Mouse (Mus musculus) A20 (cell line): ENCODE measurements around the gene Olfr352.

ENCODE experiments used
- DNase-seq: peaks from one replicate; pipeline ENCODE4 v3.0.0-alpha.2; 2011; ENCODE audit warnings: low read depth, low spot score

Gene Olfr352

GRCm38 (mm10) chr2:36868160-36868559 lies at the start of gene Olfr352:
Olfr352 (plus strand) TSS chr2:36868460.
- no peak for DNase-seq

- DNase-seq: no peak
Observed at GRCm38 (mm10) chr2:36846010-36846409, 22.2 kb upstream of the Olfr352 start, which contains the start of gene Olfr350. Olfr350 (plus strand) TSS chr2:36846310.

- no peak for DNase-seq
Observed at GRCm38 (mm10) chr2:36862560-36862959, 5.7 kb upstream of the Olfr352 start, which contains the start of gene Olfr351. Olfr351 (minus strand) TSS chr2:36862660.

- no peak for DNase-seq
Observed at GRCm38 (mm10) chr2:36892836-36893235, 24.6 kb downstream of the Olfr352 start, which contains the start of gene Olfr353. Olfr353 (minus strand) TSS chr2:36892936.

DNA sequence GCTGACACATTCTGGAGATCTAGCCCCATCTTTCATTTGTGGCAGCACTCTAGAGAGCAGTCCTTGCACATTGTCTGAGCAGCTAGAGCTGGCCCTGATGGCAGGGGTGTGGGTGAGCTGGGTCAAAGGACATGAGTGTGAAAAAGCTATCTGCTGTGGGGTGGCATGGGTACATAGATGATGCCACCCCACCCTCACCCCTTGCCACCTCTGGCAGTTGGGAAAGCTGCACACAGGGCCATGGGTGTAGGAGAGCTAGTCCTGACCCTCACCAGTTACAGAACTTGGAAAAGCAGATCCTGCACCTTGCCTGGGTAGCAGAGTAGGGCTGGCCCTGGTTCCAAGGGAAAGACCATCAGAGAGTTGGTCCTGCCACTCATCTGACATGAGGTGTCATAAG lies 28.9 kb downstream of the Olfr352 start:
- no peak for DNase-seq

DNA sequence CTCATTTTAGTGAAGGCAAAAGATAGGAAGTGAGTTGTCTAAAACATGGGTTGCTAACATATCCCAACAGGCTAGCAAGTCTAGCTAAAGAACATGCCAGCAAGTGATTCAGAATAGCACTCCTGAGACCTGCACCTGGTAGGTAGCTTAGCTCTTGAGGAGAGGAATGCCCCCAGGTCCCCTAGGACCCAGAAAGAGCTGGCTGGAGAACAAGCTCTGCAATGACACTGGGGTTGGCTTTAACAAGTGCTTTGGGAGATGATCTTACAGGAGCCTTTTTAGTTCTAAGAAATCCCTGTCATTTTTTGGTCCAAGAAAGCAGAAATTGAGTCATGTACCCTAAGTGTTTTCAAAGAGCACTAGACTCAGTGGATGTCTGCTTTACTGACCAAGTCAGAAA lies 37.1 kb downstream of the Olfr352 start, which contains the start of gene Olfr354:
Gene Olfr354 (plus strand): TSS at position 301 of the 400 bp plus-strand sequence.
- DNase-seq: no peak
